Mouse (Mus musculus) forebrain, embryonic 16.5 days (tissue): ENCODE measurements around the gene Vmn1r159. TPM values are rescaled to one million over a fixed set of nuclear protein-coding genes. Genes with fewer than 3 reads are reported as not detected.
"Not testable (repeated sequence)": the region's sequence is repeated elsewhere in the genome, so short reads cannot be mapped to it uniquely, and the experiment has no call there.

Experiments used
- ATAC-seq: fragments of 200-750 bp; cut with Nextera tagmentation; 2 replicates; pipeline ENCODE4 v1.8.0; 2017; ENCODE audit warnings: mild to moderate bottlenecking, moderate library complexity
- H3K27ac ChIP-seq: fragments of 300-500 bp; sonication (generic); 2 replicates; pipeline ENCODE4 v1.5.1; 2014; ENCODE audit warnings: low read length, control low read depth
- H3K27me3 ChIP-seq: fragments of 300-500 bp; sonication (generic); replicated peaks from 2 replicates; pipeline ENCODE4 v1.6.1; 2014; ENCODE audit warnings: low read length; ENCODE audit not compliant: control insufficient read depth, insufficient read depth
- H3K36me3 ChIP-seq: fragments of 300-500 bp; sonication (generic); 2 replicates; pipeline ENCODE4 v1.6.1; 2014; ENCODE audit not compliant: control insufficient read depth, insufficient read depth
- H3K4me1 ChIP-seq: fragments of 300-500 bp; sonication (generic); replicated peaks from 2 replicates; pipeline ENCODE4 v1.6.1; 2014; ENCODE audit warnings: low read length; ENCODE audit not compliant: control insufficient read depth, insufficient read depth
- H3K4me2 ChIP-seq: fragments of 300-500 bp; sonication (generic); 2 replicates; pipeline ENCODE4 v1.6.1; 2014; ENCODE audit warnings: mild to moderate bottlenecking, low read length, control low read depth
- H3K4me3 ChIP-seq: fragments of 300-500 bp; sonication (generic); replicated peaks from 2 replicates; pipeline ENCODE4 v1.5.1; 2014; ENCODE audit warnings: mild to moderate bottlenecking, low read length, control low read depth
- H3K9ac ChIP-seq: fragments of 300-500 bp; sonication (generic); replicated peaks from 2 replicates; pipeline ENCODE4 v1.6.1; 2014; ENCODE audit warnings: low read depth, low read length, control low read depth
- H3K9me3 ChIP-seq: fragments of 300-500 bp; sonication (generic); 2 replicates; pipeline ENCODE4 v1.6.1; 2016; ENCODE audit warnings: low read length; ENCODE audit not compliant: control insufficient read depth
- WGBS: fragments of 180-500 bp; shearing (Covaris S2); extraction: QIAGEN DNeasy Blood & Tissue Kit; methylation state at CpG from one replicate; pipeline ENCODE4 v1.1.7; 2014; 5-methylcytosine and 5-hydroxymethylcytosine counted together
- polyA plus RNA-seq: library from polyadenylated mRNA; unstranded; fragments of >200 nt; fragmentation: Nextera tagmentation; extraction: Ambion mirVana; gene quantifications from 2 replicates; pipeline ENCODE4 v1.2.1, GENCODE M21; 2015

The Vmn1r159 gene
- not detected in 2 replicates for polyA plus RNA-seq

GRCm38 (mm10) chr7:22843505-22843904 lies at the start of gene Vmn1r159:
Gene Vmn1r159 (minus strand): TSS chr7:22843605.
- H3K4me3 ChIP-seq, ATAC-seq, H3K4me1 ChIP-seq, H3K27ac ChIP-seq, H3K4me2 ChIP-seq, H3K9ac ChIP-seq, H3K36me3 ChIP-seq, H3K9me3 ChIP-seq, H3K27me3 ChIP-seq: not testable (repeated sequence)
- 63% methylated on average over 2 of the region's 3 CpGs for WGBS

GRCm38 (mm10) chr7:22870924-22871323 lies 27.5 kb upstream of the Vmn1r159 start, which contains the start of gene Vmn1r160:
Gene Vmn1r160 (plus strand): TSS chr7:22871224.
- not testable (repeated sequence) for H3K36me3 ChIP-seq, ATAC-seq, H3K27me3 ChIP-seq, H3K4me1 ChIP-seq, H3K9me3 ChIP-seq, H3K27ac ChIP-seq, H3K4me2 ChIP-seq, H3K4me3 ChIP-seq, H3K9ac ChIP-seq
- WGBS = 46% methylated on average over 1 of the region's 3 CpGs

Other genes starting within 250 kb of the Vmn1r159 start
- gene Vmn1r155, start 185.6 kb downstream of the Vmn1r159 start, polyA plus RNA-seq = not detected in 2 replicates
- gene Gm8693, start 151.3 kb downstream of the Vmn1r159 start, polyA plus RNA-seq = not detected in 2 replicates
- not detected in 2 replicates for gene Gm4567, start 123.9 kb downstream of the Vmn1r159 start, polyA plus RNA-seq
- gene Vmn1r157, start 81.9 kb downstream of the Vmn1r159 start, polyA plus RNA-seq = not detected in 2 replicates
- gene Vmn1r158, start 52.8 kb downstream of the Vmn1r159 start, polyA plus RNA-seq = not detected in 2 replicates
- gene Vmn1r160, start 27.6 kb upstream of the Vmn1r159 start, polyA plus RNA-seq = not detected in 2 replicates
- not detected in 2 replicates for gene Gm4214, start 141.1 kb upstream of the Vmn1r159 start, polyA plus RNA-seq
- gene Gm4216, start 176.3 kb upstream of the Vmn1r159 start, polyA plus RNA-seq = not detected in 2 replicates
- gene Vmn1r163, start 211.9 kb upstream of the Vmn1r159 start, polyA plus RNA-seq = not detected in 2 replicates
- not detected in 2 replicates for gene Gm8720, start 223.9 kb upstream of the Vmn1r159 start, polyA plus RNA-seq